Mouse (Mus musculus) lung, postnatal 0 days (tissue): ENCODE data around the gene Lyst.

Experiments
- CTCF ChIP-seq: IDR thresholded peaks from 2 replicates; pipeline ENCODE4 v1.5.1; 2016; ENCODE audit warnings: antibody characterized with exemption, mild to moderate bottlenecking
- EP300 ChIP-seq: IDR thresholded peaks from 2 replicates; pipeline ENCODE4 v1.6.1; 2016; ENCODE audit warnings: antibody characterized with exemption, mild to moderate bottlenecking, control low read depth

- no peak for TF ChIP-seq EP300
- no peak for TF ChIP-seq CTCF
Measured at GRCm38 (mm10) chr13:13826533-13826932, 236.3 kb downstream of the Lyst start.
